Mouse (Mus musculus): ENCODE measurements around the gene Edil3. TPM values are rescaled to one million over a fixed set of nuclear protein-coding genes. Genes with fewer than 3 reads are reported as not detected.

Edil3 gene
- polyA plus RNA-seq, 1 experiment from 2014 or later, result 9.9 TPM

GRCm38 (mm10) chr13:89253990-89254642 is 432.8 kb downstream of the Edil3 start:
- 79% methylated on average over 4 of the region's 4 CpGs for WGBS
- Histone ChIP-seq H3K9ac (replicated peaks) (no peak overlapping the region), H3K4me3 (replicated peaks) (no peak overlapping the region), H3K27ac (no peak overlapping the region), H3K4me2 (no peak overlapping the region), H3K36me3 (no peaks in the 10 kb centered on the region), H3K9me3 (no peaks in the 10 kb centered on the region), H3K4me1 (replicated peaks) (no peaks in the 10 kb centered on the region), H3K27me3 (no peaks in the 10 kb centered on the region)
- no peak for ATAC-seq (ENCODE audit: insufficient number of reproducible peaks, insufficient read depth, low FRiP score, low TSS enrichment, low read depth)

GRCm38 (mm10) chr13:89256906-89257305 is 435.6 kb downstream of the Edil3 start:
- ATAC-seq (ENCODE audit: insufficient number of reproducible peaks, insufficient read depth, low FRiP score, low TSS enrichment, low read depth), result no peak
- Histone ChIP-seq H3K36me3 (no peaks in the 10 kb centered on the region), H3K4me2 (no peak overlapping the region), H3K27me3 (no peaks in the 10 kb centered on the region), H3K27ac (no peak overlapping the region), H3K9me3 (no peaks in the 10 kb centered on the region), H3K4me1 (replicated peaks) (no peaks in the 10 kb centered on the region), H3K4me3 (replicated peaks) (no peak overlapping the region), H3K9ac (replicated peaks) (no peak overlapping the region)
- 71% methylated on average over 1 of the region's 1 CpGs for WGBS

GRCm38 (mm10) chr13:89286696-89287305 is 465.5 kb downstream of the Edil3 start:
- H3K36me3 ChIP-seq, result no peaks in the 10 kb centered on the region
- H3K27ac ChIP-seq, result no peak overlapping the region
- H3K4me1 ChIP-seq (replicated peaks), result no peaks in the 10 kb centered on the region
- H3K9me3 ChIP-seq, result no peaks in the 10 kb centered on the region
- no peak overlapping the region for H3K9ac ChIP-seq (replicated peaks)
- no peak overlapping the region for H3K4me2 ChIP-seq
- WGBS, result 79% methylated on average over 5 of the region's 5 CpGs
- H3K4me3 ChIP-seq (replicated peaks), result no peak overlapping the region
- H3K27me3 ChIP-seq, result no peaks in the 10 kb centered on the region
- ATAC-seq (ENCODE audit: insufficient number of reproducible peaks, insufficient read depth, low FRiP score, low TSS enrichment, low read depth), result no peak

GRCm38 (mm10) chr13:89288201-89288600 is 466.9 kb downstream of the Edil3 start:
- Histone ChIP-seq H3K36me3 (no peaks in the 10 kb centered on the region), H3K4me2 (no peak overlapping the region), H3K27me3 (no peaks in the 10 kb centered on the region), H3K4me1 (replicated peaks) (no peaks in the 10 kb centered on the region), H3K9ac (replicated peaks) (no peak overlapping the region), H3K9me3 (no peaks in the 10 kb centered on the region), H3K27ac (no peak overlapping the region), H3K4me3 (replicated peaks) (no peak overlapping the region)
- 68% methylated on average over 4 of the region's 4 CpGs for WGBS
- ATAC-seq (ENCODE audit: insufficient number of reproducible peaks, insufficient read depth, low FRiP score, low TSS enrichment, low read depth), result no peak

GRCm38 (mm10) chr13:89321155-89321554 is 499.9 kb downstream of the Edil3 start:
- H3K4me1 ChIP-seq (replicated peaks), result no peaks in the 10 kb centered on the region
- H3K9me3 ChIP-seq, result no peaks in the 10 kb centered on the region
- no peak overlapping the region for H3K4me2 ChIP-seq
- no peak for ATAC-seq (ENCODE audit: insufficient number of reproducible peaks, insufficient read depth, low FRiP score, low TSS enrichment, low read depth)
- H3K9ac ChIP-seq (replicated peaks), result no peak overlapping the region
- H3K27me3 ChIP-seq, result no peaks in the 10 kb centered on the region
- no peak overlapping the region for H3K4me3 ChIP-seq (replicated peaks)
- H3K36me3 ChIP-seq, result no peaks in the 10 kb centered on the region
- 78% methylated on average over 1 of the region's 1 CpGs for WGBS
- no peak overlapping the region for H3K27ac ChIP-seq

GRCm38 (mm10) chr13:89324282-89324681 is 503.0 kb downstream of the Edil3 start:
- Histone ChIP-seq H3K27me3 (no peaks in the 10 kb centered on the region), H3K27ac (no peak overlapping the region), H3K9me3 (no peaks in the 10 kb centered on the region), H3K4me1 (replicated peaks) (no peaks in the 10 kb centered on the region), H3K36me3 (no peaks in the 10 kb centered on the region), H3K9ac (replicated peaks) (no peak overlapping the region), H3K4me2 (no peak overlapping the region), H3K4me3 (replicated peaks) (no peak overlapping the region)
- 81% methylated on average over 2 of the region's 2 CpGs for WGBS
- no peak for ATAC-seq (ENCODE audit: insufficient number of reproducible peaks, insufficient read depth, low FRiP score, low TSS enrichment, low read depth)

- Histone ChIP-seq H3K9ac (replicated peaks) (no peak overlapping the region), H3K4me1 (replicated peaks) (no peaks in the 10 kb centered on the region), H3K27me3 (no peaks in the 10 kb centered on the region), H3K4me3 (replicated peaks) (no peak overlapping the region), H3K36me3 (no peaks in the 10 kb centered on the region), H3K4me2 (no peak overlapping the region), H3K27ac (no peak overlapping the region), H3K9me3 (no peaks in the 10 kb centered on the region)
- WGBS, result 53% methylated on average over 1 of the region's 1 CpGs
- ATAC-seq (ENCODE audit: insufficient number of reproducible peaks, insufficient read depth, low FRiP score, low TSS enrichment, low read depth), result no peak
These were observed 513.2 kb downstream of the Edil3 start for GRCm38 (mm10) chr13:89334494-89334893.

GRCm38 (mm10) chr13:89335908-89336579 is 514.8 kb downstream of the Edil3 start:
- no peaks in the 10 kb centered on the region for H3K27me3 ChIP-seq
- no peak overlapping the region for H3K4me2 ChIP-seq
- WGBS, result 58% methylated on average over 7 of the region's 7 CpGs
- H3K9me3 ChIP-seq, result no peaks in the 10 kb centered on the region
- H3K4me1 ChIP-seq (replicated peaks), result no peaks in the 10 kb centered on the region
- no peak overlapping the region for H3K9ac ChIP-seq (replicated peaks)
- no peak overlapping the region for H3K4me3 ChIP-seq (replicated peaks)
- 0 out of 2 replicates have a peak overlapping the region, but pooled peaks have one; percentile 7 for H3K27ac ChIP-seq
- no peaks in the 10 kb centered on the region for H3K36me3 ChIP-seq
- no peak for ATAC-seq (ENCODE audit: insufficient number of reproducible peaks, insufficient read depth, low FRiP score, low TSS enrichment, low read depth)

- no peaks in the 10 kb centered on the region for H3K9me3 ChIP-seq
- no peak overlapping the region for H3K4me2 ChIP-seq
- H3K4me3 ChIP-seq (replicated peaks), result no peak overlapping the region
- H3K27ac ChIP-seq, result no peak overlapping the region
- H3K4me1 ChIP-seq (replicated peaks), result no peaks in the 10 kb centered on the region
- no peaks in the 10 kb centered on the region for H3K27me3 ChIP-seq
- no peaks in the 10 kb centered on the region for H3K36me3 ChIP-seq
- no peak overlapping the region for H3K9ac ChIP-seq (replicated peaks)
- no peak; the same call in 1 of the 2 replicates for ATAC-seq (ENCODE audit: insufficient number of reproducible peaks, insufficient read depth, low FRiP score, low TSS enrichment, low read depth)
- 78% methylated on average over 4 of the region's 4 CpGs for WGBS
These were observed 517.8 kb downstream of the Edil3 start for GRCm38 (mm10) chr13:89339055-89339454.

GRCm38 (mm10) chr13:89339776-89340175 is 518.5 kb downstream of the Edil3 start:
- H3K4me1 ChIP-seq (replicated peaks), result no peaks in the 10 kb centered on the region
- WGBS, result 91% methylated on average over 3 of the region's 3 CpGs
- H3K4me2 ChIP-seq, result no peak overlapping the region
- no peak overlapping the region for H3K27ac ChIP-seq
- ATAC-seq (ENCODE audit: insufficient number of reproducible peaks, insufficient read depth, low FRiP score, low TSS enrichment, low read depth), result no peak
- H3K36me3 ChIP-seq, result no peaks in the 10 kb centered on the region
- no peaks in the 10 kb centered on the region for H3K27me3 ChIP-seq
- no peak overlapping the region for H3K9ac ChIP-seq (replicated peaks)
- H3K9me3 ChIP-seq, result no peaks in the 10 kb centered on the region
- H3K4me3 ChIP-seq (replicated peaks), result no peak overlapping the region

GRCm38 (mm10) chr13:89355234-89355633 is 534.0 kb downstream of the Edil3 start:
- Histone ChIP-seq H3K9ac (replicated peaks) (no peak overlapping the region), H3K27me3 (no peaks in the 10 kb centered on the region), H3K36me3 (no peaks in the 10 kb centered on the region), H3K4me3 (replicated peaks) (no peak overlapping the region), H3K27ac (no peak overlapping the region), H3K4me1 (replicated peaks) (no peaks in the 10 kb centered on the region), H3K9me3 (no peaks in the 10 kb centered on the region), H3K4me2 (no peak overlapping the region)
- WGBS, result 84% methylated on average over 3 of the region's 3 CpGs
- no peak for ATAC-seq (ENCODE audit: insufficient number of reproducible peaks, insufficient read depth, low FRiP score, low TSS enrichment, low read depth)

All from limb, embryonic 12.5 days (tissue).